Mouse (Mus musculus): ENCODE measurements at regions not wholly inside any gene's neighbourhood (a gene's known extent, or its start where the extent isn't known, plus 50 kb on each side); places are given as distances from the start of the nearest gene placed in this dataset.

DNA sequence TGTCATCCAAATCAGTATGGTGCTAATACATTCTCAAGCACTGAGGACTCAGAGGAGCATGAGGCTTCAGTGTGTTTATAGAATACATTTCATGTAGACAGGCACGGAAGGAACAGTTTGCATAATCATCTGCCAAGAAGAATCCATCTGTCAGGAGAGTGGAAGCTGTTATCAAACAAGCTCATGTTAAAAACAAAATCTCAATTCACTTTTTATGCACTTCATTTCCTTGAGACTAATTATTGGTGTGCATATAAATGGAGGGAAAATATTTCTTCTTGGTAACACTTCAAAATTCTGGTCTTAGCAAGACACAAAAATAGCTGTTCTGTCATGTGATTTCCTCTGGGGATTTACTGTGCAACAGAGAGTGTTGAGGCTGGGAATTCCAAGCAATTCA is 90.1 kb upstream of the Fam174a start:
- DNase-seq (ENCODE audit: low spot score) (no peak), ATAC-seq (ENCODE audit: low FRiP score) (no peak)
- no peaks in the 10 kb centered on the region for H3K36me3 ChIP-seq (ENCODE audit: control insufficient read depth, insufficient read depth, low read length)
- WGBS = 63% methylated on average over 1 of the region's 1 CpGs
- no peak overlapping the region for H3K4me2 ChIP-seq (replicated peaks; ENCODE audit: low read depth, low read length)
- no peak overlapping the region for H3K27ac ChIP-seq (ENCODE audit: low read depth, low read length)
- H3K4me3 ChIP-seq (ENCODE audit: low read depth, low read length) = no peak overlapping the region
- no peaks in the 10 kb centered on the region for H3K4me1 ChIP-seq (replicated peaks; ENCODE audit: control insufficient read depth, insufficient read depth, low read length)
- no peaks in the 10 kb centered on the region for H3K27me3 ChIP-seq (ENCODE audit: control insufficient read depth, insufficient read depth, low read length)
- H3K9me3 ChIP-seq (ENCODE audit: control insufficient read depth, low read length) = no peaks in the 10 kb centered on the region
- no peak overlapping the region for H3K9ac ChIP-seq (ENCODE audit: low read depth, low read length)

DNA sequence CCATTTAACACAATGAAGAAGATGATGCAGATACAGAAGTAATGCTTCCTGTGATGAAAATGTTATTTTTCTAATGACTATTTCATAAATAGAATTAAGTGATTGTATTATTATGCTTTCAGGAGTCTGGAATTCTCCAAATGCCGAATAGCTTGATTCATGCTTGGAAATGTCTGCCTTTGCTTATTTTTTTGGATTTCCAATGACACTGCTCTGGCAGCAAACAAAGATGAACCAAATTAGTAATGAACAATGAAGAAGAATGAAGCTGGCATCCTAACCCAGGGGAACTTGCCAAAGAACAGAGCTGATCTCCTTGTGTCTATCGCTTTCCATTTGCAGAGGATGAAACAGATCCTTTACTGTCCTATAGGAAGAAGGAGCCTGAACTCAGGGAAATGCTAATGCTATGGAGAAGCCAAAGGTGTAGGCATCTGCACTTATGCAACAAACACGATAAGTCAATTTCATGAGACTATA is 71.7 kb upstream of the Fam174a start:
- Histone ChIP-seq H3K4me1 (replicated peaks; ENCODE audit: control insufficient read depth, insufficient read depth, low read length) (no peaks in the 10 kb centered on the region), H3K9ac (ENCODE audit: low read depth, low read length) (no peak overlapping the region), H3K27me3 (ENCODE audit: control insufficient read depth, insufficient read depth, low read length) (no peaks in the 10 kb centered on the region), H3K9me3 (ENCODE audit: control insufficient read depth, low read length) (no peaks in the 10 kb centered on the region), H3K4me2 (replicated peaks; ENCODE audit: low read depth, low read length) (no peak overlapping the region), H3K27ac (ENCODE audit: low read depth, low read length) (no peak overlapping the region), H3K36me3 (ENCODE audit: control insufficient read depth, insufficient read depth, low read length) (no peaks in the 10 kb centered on the region), H3K4me3 (ENCODE audit: low read depth, low read length) (no peak overlapping the region)
- no peak for DNase-seq (ENCODE audit: low spot score)
- 92% methylated on average over 3 of the region's 3 CpGs for WGBS
- no peak for ATAC-seq (ENCODE audit: low FRiP score)

All from hindbrain, embryonic 11.5 days (tissue).